Mouse (Mus musculus): Measurements from ENCODE around the gene Lpar3.

DNA sequence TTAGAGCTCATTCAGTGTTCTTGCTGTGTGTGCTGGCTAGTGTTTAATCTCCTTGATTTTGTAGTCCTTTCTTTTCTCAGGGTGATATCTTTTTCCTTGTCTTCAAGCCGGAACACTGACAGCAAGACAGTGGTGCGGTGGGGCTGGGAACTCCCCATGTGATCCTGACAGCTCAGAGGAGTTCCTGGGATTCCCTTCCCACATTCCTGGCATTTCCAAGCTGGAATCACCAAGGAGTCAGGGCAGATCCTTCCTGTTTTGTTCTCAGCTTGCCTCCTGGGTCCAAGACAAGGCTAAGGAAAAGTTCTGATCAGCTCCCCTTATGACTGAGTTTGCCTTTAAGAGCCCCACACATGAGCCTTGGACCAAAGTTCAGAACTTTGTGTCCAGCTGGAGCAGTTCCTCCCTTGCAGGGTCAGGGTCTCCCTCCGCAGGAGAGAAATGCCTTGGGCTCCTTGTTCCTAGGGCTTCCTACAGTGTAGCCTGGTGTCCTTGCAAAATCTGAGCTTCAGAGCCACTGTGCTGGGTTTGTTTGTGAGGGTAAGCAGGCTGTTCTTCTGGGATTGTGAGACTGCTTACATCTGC lies 33.1 kb downstream of the Lpar3 start:
- TF ChIP-seq CTCF (conservative IDR thresholded peaks at IDR 0.05; ENCODE audit: low read length) (no peak), POU5F1 (IDR thresholded peaks at IDR 0.05; ENCODE audit: borderline replicate concordance, low read length) (no peak)

All from E14TG2a.4 (cell line).